Mouse (Mus musculus) gastrocnemius, postnatal 25 days (tissue): ENCODE results near the gene Dpf2. TPM values are rescaled to one million over a fixed set of nuclear protein-coding genes. Genes with fewer than 3 reads are reported as not detected.

Experiments
- DNase-seq: peaks from one replicate; pipeline ENCODE4 v3.0.0; 2022
- total RNA-seq, 2 experiments: library from RNA; stranded (reverse); gene quantifications; 1 replicate in 1 of 2; 2 replicates in 1 of 2; pipeline ENCODE4 v1.2.3; 2021

The Dpf2 gene
- total RNA-seq, 2 experiments from 2014 or later: 80.6 to 83.5 TPM

GRCm38 (mm10) chr19:5937095-5937835, 24.5 kb upstream of the Dpf2 start:
- no peak for DNase-seq

GRCm38 (mm10) chr19:5935691-5936090, 22.9 kb upstream of the Dpf2 start:
- DNase-seq: no peak

GRCm38 (mm10) chr19:5935266-5935665, 22.5 kb upstream of the Dpf2 start:
- peak; percentile 66 for DNase-seq

- peak; percentile 59 for DNase-seq
Observed at GRCm38 (mm10) chr19:5929634-5930596, 17.1 kb upstream of the Dpf2 start.

- DNase-seq: no peak
Observed at GRCm38 (mm10) chr19:5928546-5928945, 15.7 kb upstream of the Dpf2 start.

- DNase-seq: no peak
Observed at GRCm38 (mm10) chr19:5928104-5928503, 15.3 kb upstream of the Dpf2 start.

- DNase-seq: no peak
Observed at GRCm38 (mm10) chr19:5927532-5927931, 14.7 kb upstream of the Dpf2 start.

GRCm38 (mm10) chr19:5927026-5927425, 14.2 kb upstream of the Dpf2 start:
- no peak for DNase-seq

- DNase-seq: no peak
Observed at GRCm38 (mm10) chr19:5925311-5925855, 12.6 kb upstream of the Dpf2 start.

- DNase-seq: peak; percentile 98
Observed at GRCm38 (mm10) chr19:5924713-5925093, 11.9 kb upstream of the Dpf2 start, which contains the start of gene Cdc42ep2. Gene Cdc42ep2 (minus strand): TSS chr19:5924816.

GRCm38 (mm10) chr19:5923990-5924712, 11.3 kb upstream of the Dpf2 start:
- peak; percentile 86 for DNase-seq

- DNase-seq: no peak
Observed at GRCm38 (mm10) chr19:5922963-5923362, 10.2 kb upstream of the Dpf2 start.

- peak; percentile 70 for DNase-seq
Observed at GRCm38 (mm10) chr19:5922119-5922942, 9.5 kb upstream of the Dpf2 start.

GRCm38 (mm10) chr19:5921715-5922114, 8.9 kb upstream of the Dpf2 start:
- DNase-seq: no peak

GRCm38 (mm10) chr19:5912103-5913006, 455 bp downstream of the Dpf2 start:
- peak; percentile 99 for DNase-seq

GRCm38 (mm10) chr19:5911430-5912102, 1.2 kb downstream of the Dpf2 start:
- DNase-seq: no peak

- no peak for DNase-seq
Observed at GRCm38 (mm10) chr19:5910221-5910620, 2.6 kb downstream of the Dpf2 start.

GRCm38 (mm10) chr19:5907275-5907674, 5.5 kb downstream of the Dpf2 start:
- no peak for DNase-seq

GRCm38 (mm10) chr19:5894002-5894678, 18.7 kb downstream of the Dpf2 start, which contains the start of gene Tigd3:
Gene Tigd3 (minus strand): TSS chr19:5894149.
- peak; percentile 91 for DNase-seq
